Mouse (Mus musculus) liver, adult 2 months (tissue): Measurements from ENCODE around the gene Cdk19.

Experiments
- CTCF ChIP-seq: fragments of 200-500 bp; IDR thresholded peaks from 2 replicates; pipeline ENCODE4 v1.5.1; 2011; ENCODE audit warnings: low read depth, low read length, control low read depth
- POLR2A ChIP-seq: fragments of 200-500 bp; IDR thresholded peaks from 2 replicates; pipeline ENCODE4 v1.6.1; 2011; ENCODE audit warnings: low read length, control low read depth; ENCODE audit not compliant: insufficient read depth; ENCODE audit errors: extremely low read depth

DNA sequence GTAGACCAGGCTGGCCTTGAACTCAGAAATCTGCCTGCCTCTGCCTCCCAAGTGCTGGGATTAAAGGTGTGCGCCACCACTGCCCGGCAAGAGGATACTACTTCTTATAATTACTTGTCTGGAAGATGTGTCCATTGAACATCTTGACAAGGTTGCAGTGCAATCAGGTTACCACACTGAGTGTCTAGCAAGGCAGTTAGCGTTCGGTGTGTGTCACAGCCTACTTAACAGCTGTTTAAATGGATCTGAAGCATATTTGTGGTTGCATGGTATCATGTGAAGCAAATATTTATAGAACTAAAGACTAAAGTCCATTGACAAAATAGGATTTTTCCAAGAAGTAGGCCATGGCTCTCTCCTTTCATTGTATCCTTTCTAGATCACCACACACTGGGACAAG, 90.8 kb downstream of the Cdk19 start:
- no peak for TF ChIP-seq CTCF
- no peak for TF ChIP-seq POLR2A
